Mouse (Mus musculus): ENCODE measurements around the gene Kif3b.

GRCm38 (mm10) chr2:153356784-153357183 lies 65.6 kb downstream of the Kif3b start:
- TF ChIP-seq CTCF (conservative IDR thresholded peaks at IDR 0.05; ENCODE audit: low read length) (no peak), POU5F1 (IDR thresholded peaks at IDR 0.05; ENCODE audit: borderline replicate concordance, low read length) (no peak)

Measured in E14TG2a.4 (cell line).